Mouse (Mus musculus) spleen, postnatal 14 days (tissue): Measurements from ENCODE around the gene Scml4.

ENCODE experiments used
- DNase-seq, 2 experiments: peaks; one replicate each; pipeline ENCODE4 v3.0.0; 2021 to 2022; ENCODE audit warnings: low spot score in 2 of 2

Gene Scml4

GRCm38 (mm10) chr10:42862102-42862740 lies 2.1 kb downstream of the Scml4 start:
- peak in 1 of 2 experiments; percentile 31 for DNase-seq

GRCm38 (mm10) chr10:42862806-42863205 lies 2.6 kb downstream of the Scml4 start:
- no peak for DNase-seq

- no peak for DNase-seq
Observed at GRCm38 (mm10) chr10:42863621-42864391, 3.6 kb downstream of the Scml4 start.

- no peak for DNase-seq
Observed at GRCm38 (mm10) chr10:42864696-42865095, 4.5 kb downstream of the Scml4 start.

- no peak for DNase-seq
Observed at GRCm38 (mm10) chr10:42868416-42868815, 8.2 kb downstream of the Scml4 start.

- no peak for DNase-seq
Observed at GRCm38 (mm10) chr10:42869467-42869866, 9.3 kb downstream of the Scml4 start.

GRCm38 (mm10) chr10:42872269-42873010 lies 12.3 kb downstream of the Scml4 start:
- no peak for DNase-seq

- no peak for DNase-seq
Observed at GRCm38 (mm10) chr10:42873077-42873595, 13.0 kb downstream of the Scml4 start.

GRCm38 (mm10) chr10:42876172-42876571 lies 16.0 kb downstream of the Scml4 start:
- no peak for DNase-seq

- DNase-seq = no peak
Observed at GRCm38 (mm10) chr10:42879269-42879681, 19.1 kb downstream of the Scml4 start.

- DNase-seq = no peak
Observed at GRCm38 (mm10) chr10:42879682-42880081, 19.5 kb downstream of the Scml4 start.

GRCm38 (mm10) chr10:42887040-42887439 lies 26.9 kb downstream of the Scml4 start:
- DNase-seq = no peak

- no peak for DNase-seq
Observed at GRCm38 (mm10) chr10:42888241-42888640, 28.1 kb downstream of the Scml4 start.

- DNase-seq = no peak
Observed at GRCm38 (mm10) chr10:42890365-42890764, 30.2 kb downstream of the Scml4 start.

- no peak for DNase-seq
Observed at GRCm38 (mm10) chr10:42892250-42892649, 32.1 kb downstream of the Scml4 start.

GRCm38 (mm10) chr10:42892987-42893386 lies 32.8 kb downstream of the Scml4 start:
- DNase-seq = no peak

- no peak for DNase-seq
Observed at GRCm38 (mm10) chr10:42893857-42894256, 33.7 kb downstream of the Scml4 start.

- no peak for DNase-seq
Observed at GRCm38 (mm10) chr10:42894263-42894662, 34.1 kb downstream of the Scml4 start.

GRCm38 (mm10) chr10:42894696-42895095 lies 34.5 kb downstream of the Scml4 start:
- no peak for DNase-seq

- DNase-seq = no peak
Observed at GRCm38 (mm10) chr10:42896621-42897020, 36.5 kb downstream of the Scml4 start.

- no peak for DNase-seq
Observed at GRCm38 (mm10) chr10:42897166-42897565, 37.0 kb downstream of the Scml4 start.

GRCm38 (mm10) chr10:42897632-42898031 lies 37.5 kb downstream of the Scml4 start:
- peak in 1 of 2 experiments; percentile 38 for DNase-seq
